Mouse (Mus musculus) heart, postnatal 0 days (tissue): Measurements from ENCODE around the gene Itm2b. TPM values are rescaled to one million over a fixed set of nuclear protein-coding genes. Genes with fewer than 3 reads are reported as not detected.

ENCODE experiments used
- ATAC-seq: fragments of 200-750 bp; cut with Nextera tagmentation; 2 replicates; pipeline ENCODE4 v1.8.0; 2017; ENCODE audit warnings: low read depth, moderate number of reproducible peaks, moderate library complexity; ENCODE audit not compliant: insufficient read depth
- DNase-seq: peaks from one replicate; pipeline ENCODE4 v3.0.0-alpha.2; 2016; ENCODE audit warnings: low spot score
- H3K27ac ChIP-seq: fragments of 300-500 bp; sonication (generic); 2 replicates; pipeline ENCODE4 v1.5.1; 2014; ENCODE audit warnings: low read depth, mild to moderate bottlenecking
- H3K27me3 ChIP-seq: fragments of 300-500 bp; sonication (generic); 2 replicates; pipeline ENCODE4 v1.6.1; 2014; ENCODE audit warnings: low read length, mixed read lengths; ENCODE audit not compliant: control insufficient read depth, insufficient read depth
- H3K36me3 ChIP-seq: fragments of 300-500 bp; sonication (generic); replicated peaks from 2 replicates; pipeline ENCODE4 v1.6.1; 2014; ENCODE audit warnings: low read length, mixed read lengths; ENCODE audit not compliant: control insufficient read depth, insufficient read depth
- H3K4me1 ChIP-seq: fragments of 300-500 bp; sonication (generic); 2 replicates; pipeline ENCODE4 v1.6.1; 2014; ENCODE audit warnings: antibody characterized with exemption; ENCODE audit not compliant: control insufficient read depth, insufficient read depth
- H3K4me2 ChIP-seq: fragments of 300-500 bp; sonication (generic); 2 replicates; pipeline ENCODE4 v1.6.1; 2014; ENCODE audit warnings: low read depth, mild to moderate bottlenecking, low read length, moderate library complexity
- H3K4me3 ChIP-seq: fragments of 300-500 bp; sonication (generic); 2 replicates; pipeline ENCODE4 v1.5.1; 2014; ENCODE audit warnings: low read depth, low read length
- H3K9ac ChIP-seq: fragments of 300-500 bp; sonication (generic); replicated peaks from 2 replicates; pipeline ENCODE4 v1.6.1; 2014; ENCODE audit warnings: low read depth, low read length, mixed read lengths
- H3K9me3 ChIP-seq: fragments of 300-500 bp; sonication (generic); replicated peaks from 2 replicates; pipeline ENCODE4 v1.6.1; 2016; ENCODE audit warnings: low read length; ENCODE audit not compliant: control insufficient read depth
- CTCF ChIP-seq: IDR thresholded peaks from 2 replicates; pipeline ENCODE4 v1.5.1; 2016; ENCODE audit warnings: antibody characterized with exemption, control low read depth, low read depth
- EP300 ChIP-seq: IDR thresholded peaks from 2 replicates; pipeline ENCODE4 v1.6.1; 2016; ENCODE audit warnings: antibody characterized with exemption, low read depth
- WGBS: fragments of 180-500 bp; shearing (Covaris S2); extraction: QIAGEN DNeasy Blood & Tissue Kit; methylation state at CpG from one replicate; pipeline ENCODE4 v1.1.7; 2014; 5-methylcytosine and 5-hydroxymethylcytosine counted together
- polyA plus RNA-seq: library from polyadenylated mRNA; unstranded; fragments of >200 nt; fragmentation: Nextera tagmentation; extraction: Ambion mirVana; gene quantifications from 2 replicates; pipeline ENCODE4 v1.2.1, GENCODE M21; 2015
- total RNA-seq: library from RNA; depleted of rRNA; stranded (reverse); fragments of >200 nt; gene quantifications from 2 replicates; pipeline ENCODE4 v1.2.3, GENCODE M21; 2014; ENCODE audit warnings: low replicate concordance

Itm2b gene
- total and polyA plus RNA-seq, 2 experiments from 2014 or later: 388 to 907 TPM

DNA sequence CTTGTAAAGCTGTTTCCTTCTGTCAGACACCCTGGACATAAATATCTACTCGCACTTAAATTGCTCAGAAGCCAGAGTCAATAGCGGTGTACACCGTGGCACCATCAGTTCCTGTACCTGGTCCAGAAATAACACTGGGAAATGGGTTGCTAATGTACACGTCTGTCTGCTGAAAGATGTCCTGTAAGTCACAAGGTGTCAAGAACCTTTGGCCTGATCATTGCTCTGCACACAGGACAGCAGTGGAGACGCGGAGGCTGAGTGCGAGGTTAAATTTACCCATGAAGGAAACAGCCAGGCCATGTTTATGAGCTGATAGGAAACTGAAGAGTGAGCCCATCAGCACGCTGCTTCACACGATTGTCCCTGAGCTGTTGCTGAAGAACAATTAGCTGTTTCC is 37.8 kb downstream of the Itm2b start:
- Histone ChIP-seq H3K27me3 (no peaks in the 10 kb centered on the region), H3K4me3 (no peak overlapping the region), H3K9ac (no peak overlapping the region), H3K4me1 (peaks cover 8% of the 10 kb centered on the region; the same call in 1 of the 2 replicates), H3K9me3 (no peaks in the 10 kb centered on the region), H3K4me2 (no peak overlapping the region; the same call in 1 of the 2 replicates), H3K36me3 (0 out of 2 replicates have a peak, but pooled peaks cover 3% of the 10 kb centered on the region), H3K27ac (peak overlapping the region; percentile 61)
- ATAC-seq: peak; percentile 63
- no peak for TF ChIP-seq CTCF
- TF ChIP-seq EP300: 0 out of 2 replicates have a peak, but pooled peaks have one; percentile 45
- WGBS: 14% methylated on average over 9 of the region's 9 CpGs
- DNase-seq: no peak

DNA sequence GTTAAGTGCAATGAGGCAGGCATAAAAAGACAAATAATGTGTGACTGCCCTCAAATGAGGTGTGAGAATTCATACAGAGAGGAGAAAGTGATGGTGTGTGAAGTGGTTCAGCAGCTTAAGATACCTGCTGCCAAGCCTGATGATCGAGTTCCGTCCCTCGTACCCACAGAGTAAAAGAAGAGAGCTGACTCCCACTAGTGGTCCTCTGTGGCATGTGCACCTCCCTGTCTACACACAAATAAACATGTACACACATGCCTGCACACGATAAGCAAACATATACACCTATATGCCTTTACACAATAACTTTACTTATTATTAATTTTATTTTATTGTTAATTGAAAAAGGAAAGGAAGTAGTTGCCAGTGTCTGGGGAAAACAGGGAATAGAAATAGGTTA is 39.5 kb downstream of the Itm2b start:
- TF ChIP-seq CTCF: no peak
- no peak for TF ChIP-seq EP300
- Histone ChIP-seq H3K4me2 (no peak overlapping the region), H3K9me3 (no peaks in the 10 kb centered on the region), H3K36me3 (no peaks in the 10 kb centered on the region), H3K4me3 (no peak overlapping the region), H3K4me1 (peaks cover 8% of the 10 kb centered on the region; the same call in 1 of the 2 replicates), H3K27ac (no peak overlapping the region), H3K27me3 (no peaks in the 10 kb centered on the region), H3K9ac (no peak overlapping the region)
- DNase-seq (no peak), ATAC-seq (no peak)
- WGBS: 91% methylated on average over 4 of the region's 4 CpGs

DNA sequence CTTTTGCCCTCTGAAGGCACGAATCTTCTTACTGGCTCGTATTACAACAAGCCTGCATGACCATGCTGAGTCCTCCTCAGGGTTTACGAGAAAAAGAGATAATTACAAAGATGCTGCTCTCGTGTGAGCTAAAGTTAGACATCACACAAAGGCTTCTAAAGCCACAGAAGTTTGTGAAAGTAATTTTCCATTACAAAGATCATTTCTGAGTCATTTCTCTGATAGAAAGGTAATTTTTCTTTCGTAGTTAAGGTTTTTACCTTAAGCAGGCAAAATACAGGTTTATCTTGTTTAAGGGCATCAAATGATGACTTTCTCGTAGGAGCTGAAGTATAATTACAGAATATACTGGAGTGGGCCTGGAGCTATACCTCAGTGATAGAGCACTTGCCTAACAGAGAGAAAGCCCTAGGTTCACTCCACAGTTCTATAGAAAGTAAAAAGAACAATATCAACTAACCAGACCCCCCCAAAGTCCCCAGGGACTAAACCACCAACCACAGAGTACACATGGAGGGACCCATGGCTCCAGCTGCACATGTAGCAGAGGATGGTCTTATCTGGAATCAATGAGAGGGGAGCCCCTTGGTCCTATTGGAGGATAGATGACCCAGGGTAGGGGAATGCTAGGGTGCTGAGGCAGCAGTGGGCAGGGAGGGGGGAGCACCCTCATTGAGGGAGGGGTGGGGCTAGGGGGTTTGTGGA is 44.9 kb downstream of the Itm2b start:
- Histone ChIP-seq H3K4me2 (no peak overlapping the region), H3K36me3 (no peaks in the 10 kb centered on the region), H3K27ac (no peak overlapping the region), H3K27me3 (no peaks in the 10 kb centered on the region), H3K4me3 (no peak overlapping the region), H3K9ac (no peak overlapping the region), H3K4me1 (no peaks in the 10 kb centered on the region), H3K9me3 (no peaks in the 10 kb centered on the region)
- 43% methylated on average over 6 of the region's 6 CpGs for WGBS
- TF ChIP-seq EP300 (no peak), CTCF (no peak)
- DNase-seq (no peak), ATAC-seq (no peak)

DNA sequence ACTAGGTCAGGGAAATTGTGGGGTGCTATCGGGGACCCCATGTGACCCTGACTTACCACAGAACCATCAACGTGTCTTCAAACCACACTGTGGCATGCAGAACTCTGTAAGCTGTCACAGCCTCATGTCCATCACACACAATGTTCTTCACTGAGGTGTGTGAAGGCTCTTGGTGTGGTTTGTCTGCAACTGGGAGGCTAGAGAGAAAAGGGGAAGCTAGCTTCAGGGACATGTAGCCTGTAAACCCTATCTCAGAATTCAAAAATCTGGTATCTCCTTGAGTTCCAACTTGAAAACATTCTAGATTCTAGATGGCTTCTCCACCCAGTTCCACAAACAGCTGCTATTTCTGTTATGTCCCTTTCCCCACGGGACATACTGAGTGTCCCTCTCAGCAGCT is 45.5 kb downstream of the Itm2b start:
- TF ChIP-seq CTCF: no peak
- WGBS: 59% methylated on average over 3 of the region's 3 CpGs
- no peak for ATAC-seq

DNA sequence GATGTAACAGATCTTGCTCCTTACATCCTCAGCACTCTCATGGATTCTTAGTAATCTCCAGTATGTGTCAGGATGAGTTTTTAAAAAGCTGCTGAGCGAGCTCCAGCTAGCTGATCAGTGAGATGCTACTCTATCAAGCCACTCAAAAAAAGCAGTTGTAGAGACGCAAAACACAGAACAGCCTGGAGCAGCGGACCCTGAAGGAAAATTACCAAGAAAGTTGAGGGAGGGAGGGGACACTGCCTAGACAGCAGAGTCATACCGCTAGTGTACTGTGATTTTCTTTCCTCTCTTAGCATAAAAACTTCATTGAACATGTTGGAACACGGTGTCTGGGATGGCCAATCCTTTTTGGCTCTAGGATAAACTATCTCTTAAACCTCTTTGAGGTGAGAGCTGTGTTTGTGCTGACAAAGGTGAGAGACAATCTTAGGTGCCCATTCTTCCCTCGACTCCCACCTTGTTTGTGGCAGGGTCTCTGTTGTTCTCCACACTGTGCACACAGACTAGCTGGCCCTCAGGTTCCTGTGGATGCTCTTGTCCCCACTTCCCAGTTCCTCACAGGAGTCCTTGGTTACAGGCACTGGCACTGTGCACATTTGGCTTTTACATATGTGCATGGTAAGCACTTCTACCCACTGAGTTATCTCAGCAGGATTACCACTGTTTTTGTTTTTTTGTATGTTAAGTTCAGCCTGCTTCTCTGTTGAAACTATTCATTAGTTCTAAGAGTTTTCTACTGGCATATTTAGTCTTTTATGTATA is 48.6 kb downstream of the Itm2b start:
- TF ChIP-seq CTCF (no peak), EP300 (no peak)
- WGBS: 66% methylated on average over 6 of the region's 6 CpGs
- no peak for DNase-seq

More for the DNA sequence above, 45.5 kb downstream of the Itm2b start:
- Histone ChIP-seq H3K27ac (no peak overlapping the region), H3K4me2 (no peak overlapping the region), H3K4me3 (no peak overlapping the region), H3K4me1 (no peaks in the 10 kb centered on the region), H3K9me3 (no peaks in the 10 kb centered on the region), H3K36me3 (no peaks in the 10 kb centered on the region), H3K9ac (no peak overlapping the region), H3K27me3 (no peaks in the 10 kb centered on the region)
- no peak for DNase-seq

More for the DNA sequence above, 48.6 kb downstream of the Itm2b start:
- ATAC-seq: no peak
- H3K9me3 ChIP-seq: no peaks in the 10 kb centered on the region
- H3K36me3 ChIP-seq: no peaks in the 10 kb centered on the region
- H3K27ac ChIP-seq: no peak overlapping the region
- H3K27me3 ChIP-seq: no peaks in the 10 kb centered on the region
- H3K9ac ChIP-seq: no peak overlapping the region
- H3K4me2 ChIP-seq: no peak overlapping the region
- H3K4me3 ChIP-seq: no peak overlapping the region
- H3K4me1 ChIP-seq: no peaks in the 10 kb centered on the region
